Mouse (Mus musculus) layer of hippocampus, adult 18-20 months (tissue): ENCODE measurements at regions not wholly inside any gene's neighbourhood (a gene's known extent, or its start where the extent isn't known, plus 50 kb on each side); places are given as distances from the start of the nearest gene placed in this dataset.
A peak's percentile ranks its signal among the peaks of the same experiment; 100 is the strongest.

Source experiments
- DNase-seq, 2 experiments: peaks; one replicate each; pipeline ENCODE4 v3.0.0; 2022; ENCODE audit warnings: low spot score in 2 of 2

- DNase-seq, result no peak
These were observed 225.6 kb downstream of the Fam173b start for GRCm38 (mm10) chr15:31827219-31827618.

- no peak for DNase-seq
These were observed 239.9 kb downstream of the Fam173b start for GRCm38 (mm10) chr15:31841519-31841918.

- DNase-seq, result no peak
These were observed 253.1 kb downstream of the Fam173b start for GRCm38 (mm10) chr15:31854764-31855163.

GRCm38 (mm10) chr15:31855188-31855587 is 253.5 kb downstream of the Fam173b start:
- DNase-seq, result no peak

GRCm38 (mm10) chr15:31869100-31869499 is 267.4 kb downstream of the Fam173b start:
- peak in 1 of 2 experiments; percentile 26 for DNase-seq

GRCm38 (mm10) chr15:31869673-31870417 is 268.2 kb downstream of the Fam173b start:
- DNase-seq, result no peak

GRCm38 (mm10) chr15:31875436-31875835 is 273.8 kb downstream of the Fam173b start:
- DNase-seq, result no peak

- DNase-seq, result no peak
These were observed 278.8 kb downstream of the Fam173b start for GRCm38 (mm10) chr15:31880479-31880878.

- no peak for DNase-seq
These were observed 280.7 kb downstream of the Fam173b start for GRCm38 (mm10) chr15:31882331-31882730.

- no peak for DNase-seq
These were observed 281.9 kb downstream of the Fam173b start for GRCm38 (mm10) chr15:31883516-31883915.

GRCm38 (mm10) chr15:31898904-31899650 is 278.0 kb upstream of the Tas2r119 start:
- no peak for DNase-seq

- DNase-seq, result no peak
These were observed 276.8 kb upstream of the Tas2r119 start for GRCm38 (mm10) chr15:31900325-31900724.

GRCm38 (mm10) chr15:31908432-31908831 is 268.7 kb upstream of the Tas2r119 start:
- no peak for DNase-seq

- no peak for DNase-seq
These were observed 265.1 kb upstream of the Tas2r119 start for GRCm38 (mm10) chr15:31911978-31912377.

- DNase-seq, result peak; percentile 6 to 26
These were observed 255.6 kb upstream of the Tas2r119 start for GRCm38 (mm10) chr15:31921485-31921884.

GRCm38 (mm10) chr15:31960301-31960700 is 216.8 kb upstream of the Tas2r119 start:
- no peak for DNase-seq

- no peak for DNase-seq
These were observed 215.1 kb upstream of the Tas2r119 start for GRCm38 (mm10) chr15:31961963-31962362.

- DNase-seq, result no peak
These were observed 212.2 kb upstream of the Tas2r119 start for GRCm38 (mm10) chr15:31964911-31965310.

GRCm38 (mm10) chr15:31965542-31965941 is 211.5 kb upstream of the Tas2r119 start:
- no peak for DNase-seq

GRCm38 (mm10) chr15:31972891-31973290 is 204.2 kb upstream of the Tas2r119 start:
- no peak for DNase-seq

GRCm38 (mm10) chr15:31973889-31974288 is 203.2 kb upstream of the Tas2r119 start:
- DNase-seq, result peak; percentile 55 to 83

- DNase-seq, result no peak
These were observed 200.6 kb upstream of the Tas2r119 start for GRCm38 (mm10) chr15:31976461-31976860.

GRCm38 (mm10) chr15:31977563-31977962 is 199.5 kb upstream of the Tas2r119 start:
- DNase-seq, result no peak
